Mouse (Mus musculus) heart, embryonic 13.5 days (tissue): ENCODE data around the gene Pole2. TPM values are rescaled to one million over a fixed set of nuclear protein-coding genes. Genes with fewer than 3 reads are reported as not detected.

Experiments
- ATAC-seq: fragments of 200-750 bp; cut with Nextera tagmentation; 2 replicates; pipeline ENCODE4 v1.8.0; 2017; ENCODE audit warnings: moderate TSS enrichment; ENCODE audit not compliant: insufficient number of reproducible peaks, low FRiP score, low TSS enrichment; ENCODE audit errors: extremely low read depth
- H3K27ac ChIP-seq: fragments of 300-500 bp; sonication (generic); replicated peaks from 2 replicates; pipeline ENCODE4 v1.5.1; 2015; ENCODE audit warnings: moderate library complexity, mild to moderate bottlenecking, inconsistent platforms
- H3K27me3 ChIP-seq: fragments of 300-500 bp; sonication (generic); replicated peaks from 2 replicates; pipeline ENCODE4 v1.6.1; 2015; ENCODE audit warnings: mild to moderate bottlenecking, inconsistent platforms
- H3K36me3 ChIP-seq: fragments of 300-500 bp; sonication (generic); 2 replicates; pipeline ENCODE4 v1.6.1; 2015; ENCODE audit warnings: mild to moderate bottlenecking, inconsistent platforms
- H3K4me1 ChIP-seq: fragments of 300-500 bp; sonication (generic); 2 replicates; pipeline ENCODE4 v1.6.1; 2015; ENCODE audit warnings: inconsistent platforms
- H3K4me2 ChIP-seq: fragments of 300-500 bp; sonication (generic); 2 replicates; pipeline ENCODE4 v1.6.1; 2015; ENCODE audit warnings: inconsistent platforms, mild to moderate bottlenecking, moderate library complexity
- H3K4me3 ChIP-seq: fragments of 300-500 bp; sonication (generic); 2 replicates; pipeline ENCODE4 v1.5.1; 2015; ENCODE audit warnings: moderate library complexity, mild to moderate bottlenecking, inconsistent platforms
- H3K9ac ChIP-seq: fragments of 300-500 bp; sonication (generic); 2 replicates; pipeline ENCODE4 v1.6.1; 2015; ENCODE audit warnings: inconsistent platforms, mild to moderate bottlenecking, moderate library complexity
- H3K9me3 ChIP-seq: fragments of 300-500 bp; sonication (generic); 2 replicates; pipeline ENCODE4 v1.6.1; 2016; ENCODE audit warnings: inconsistent platforms
- WGBS: fragments of 180-500 bp; shearing (Covaris S2); methylation state at CpG from one replicate; pipeline ENCODE4 v1.1.7; 2015; ENCODE audit warnings: mixed read lengths; 5-methylcytosine and 5-hydroxymethylcytosine counted together
- polyA plus RNA-seq: library from polyadenylated mRNA; unstranded; fragments of >200 nt; fragmentation: Nextera tagmentation; extraction: Ambion mirVana; gene quantifications from 2 replicates; pipeline ENCODE4 v1.2.1, GENCODE M21; 2015

Gene Pole2
- polyA plus RNA-seq, 1 experiment from 2014 or later: 14.6 TPM

GRCm38 (mm10) chr12:69208520-69208919 is 19.5 kb downstream of the Pole2 start:
- H3K4me3 ChIP-seq: no peak overlapping the region
- H3K9me3 ChIP-seq: no peaks in the 10 kb centered on the region
- H3K4me1 ChIP-seq: no peaks in the 10 kb centered on the region
- H3K27ac ChIP-seq: no peak overlapping the region
- no peak overlapping the region for H3K9ac ChIP-seq
- 90% methylated on average over 2 of the region's 2 CpGs for WGBS
- no peaks in the 10 kb centered on the region for H3K27me3 ChIP-seq
- peaks cover 78% of the 10 kb centered on the region for H3K36me3 ChIP-seq
- no peak for ATAC-seq
- no peak overlapping the region for H3K4me2 ChIP-seq

DNA sequence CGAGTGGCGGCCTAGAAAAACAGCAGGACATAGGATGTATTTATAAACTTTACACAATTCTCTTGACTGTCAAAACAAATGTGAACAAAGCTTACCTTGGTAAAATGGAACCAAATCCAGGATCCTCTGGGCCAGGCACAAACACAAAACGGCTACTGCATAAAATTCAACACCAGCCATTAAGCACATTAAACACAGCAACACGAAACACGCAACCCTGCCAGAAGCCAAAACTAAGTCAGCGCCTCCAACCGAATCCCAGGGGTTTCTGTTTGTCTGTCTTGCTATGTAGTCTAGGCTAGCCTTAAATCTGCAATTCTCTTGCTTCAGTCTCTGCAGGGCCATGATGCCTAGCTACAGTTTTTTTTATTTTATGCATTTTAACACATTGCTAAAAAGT is 20.1 kb downstream of the Pole2 start:
- no peak overlapping the region for H3K4me3 ChIP-seq
- no peak overlapping the region for H3K4me2 ChIP-seq
- H3K27me3 ChIP-seq: no peaks in the 10 kb centered on the region
- ATAC-seq: no peak
- no peak overlapping the region for H3K27ac ChIP-seq
- WGBS: 96% methylated on average over 7 of the region's 7 CpGs
- H3K9me3 ChIP-seq: no peaks in the 10 kb centered on the region
- no peaks in the 10 kb centered on the region for H3K4me1 ChIP-seq
- H3K36me3 ChIP-seq: peaks cover 77% of the 10 kb centered on the region
- no peak overlapping the region for H3K9ac ChIP-seq

DNA sequence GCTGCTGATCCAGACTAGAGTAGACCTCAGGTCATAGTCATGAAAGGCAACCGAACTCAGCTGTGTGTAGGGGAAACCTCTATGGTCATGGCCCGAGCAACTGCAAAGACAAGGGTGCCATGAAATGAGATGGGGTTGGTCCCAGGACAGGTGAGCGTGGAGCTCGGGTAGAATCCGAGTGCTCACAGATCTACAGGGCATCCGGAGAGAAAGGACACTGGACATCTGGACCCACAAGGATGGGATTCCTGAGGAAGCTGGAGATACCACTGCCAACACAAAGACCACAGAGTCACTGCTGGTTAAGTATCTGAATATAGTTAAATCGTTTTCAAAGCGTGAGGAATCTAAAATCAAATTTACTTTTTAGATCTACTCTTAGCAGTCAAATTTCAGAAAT is 20.6 kb downstream of the Pole2 start:
- H3K4me1 ChIP-seq: no peaks in the 10 kb centered on the region
- H3K4me3 ChIP-seq: no peak overlapping the region
- no peak for ATAC-seq
- no peak overlapping the region for H3K4me2 ChIP-seq
- no peaks in the 10 kb centered on the region for H3K27me3 ChIP-seq
- no peak overlapping the region for H3K27ac ChIP-seq
- WGBS: 87% methylated on average over 8 of the region's 8 CpGs
- peaks cover 77% of the 10 kb centered on the region for H3K36me3 ChIP-seq
- H3K9ac ChIP-seq: no peak overlapping the region
- H3K9me3 ChIP-seq: no peaks in the 10 kb centered on the region

- H3K9me3 ChIP-seq: no peaks in the 10 kb centered on the region
- no peak within 1 kb of the TSS for H3K9ac ChIP-seq
- no peak for ATAC-seq
- WGBS: 85% methylated on average over 16 of the region's 16 CpGs
- H3K36me3 ChIP-seq: peaks cover 77% of the 10 kb centered on the region
- H3K4me1 ChIP-seq: peaks cover 5% of the 10 kb centered on the region
- H3K4me3 ChIP-seq: no peak within 1 kb of the TSS
- H3K4me2 ChIP-seq: no peak within 1 kb of the TSS
- no peak within 1 kb of the TSS for H3K27ac ChIP-seq
- no peaks in the 10 kb centered on the region for H3K27me3 ChIP-seq
Observed at GRCm38 (mm10) chr12:69204052-69204833, 23.8 kb downstream of the Pole2 start, which contains the start of gene Gm49384. Gm49384 (minus strand) TSS chr12:69204267.

- H3K4me2 ChIP-seq: peak overlapping the region; percentile 97
- no peaks in the 10 kb centered on the region for H3K27me3 ChIP-seq
- H3K36me3 ChIP-seq: peaks cover 45% of the 10 kb centered on the region
- H3K27ac ChIP-seq: no peak overlapping the region
- no peak for ATAC-seq
- 0 out of 2 replicates have a peak overlapping the region, but pooled peaks have one; percentile 29 for H3K9ac ChIP-seq
- H3K9me3 ChIP-seq: no peaks in the 10 kb centered on the region
- H3K4me1 ChIP-seq: peaks cover 28% of the 10 kb centered on the region
- 0 out of 2 replicates have a peak overlapping the region, but pooled peaks have one; percentile 97 for H3K4me3 ChIP-seq
Observed at GRCm38 (mm10) chr12:69198985-69199384, 29.0 kb downstream of the Pole2 start.

- peak within 1 kb of the TSS; percentile 91 for H3K27ac ChIP-seq
- WGBS: under 1% methylated on average over 18 of the region's 18 CpGs
- peaks cover 28% of the 10 kb centered on the region for H3K4me1 ChIP-seq
- no peaks in the 10 kb centered on the region for H3K27me3 ChIP-seq
- 0 out of 2 replicates have a peak, but pooled peaks have one; percentile 10 for ATAC-seq
- H3K4me2 ChIP-seq: peak within 1 kb of the TSS; percentile 97
- H3K9me3 ChIP-seq: no peaks in the 10 kb centered on the region
- peak within 1 kb of the TSS; percentile 87 for H3K9ac ChIP-seq
- H3K4me3 ChIP-seq: peak within 1 kb of the TSS; percentile 97
- H3K36me3 ChIP-seq: peaks cover 43% of the 10 kb centered on the region
Observed at GRCm38 (mm10) chr12:69198164-69198535, 29.8 kb downstream of the Pole2 start, which contains the start of gene Dnaaf2. Dnaaf2 (minus strand) TSS chr12:69198429.

DNA sequence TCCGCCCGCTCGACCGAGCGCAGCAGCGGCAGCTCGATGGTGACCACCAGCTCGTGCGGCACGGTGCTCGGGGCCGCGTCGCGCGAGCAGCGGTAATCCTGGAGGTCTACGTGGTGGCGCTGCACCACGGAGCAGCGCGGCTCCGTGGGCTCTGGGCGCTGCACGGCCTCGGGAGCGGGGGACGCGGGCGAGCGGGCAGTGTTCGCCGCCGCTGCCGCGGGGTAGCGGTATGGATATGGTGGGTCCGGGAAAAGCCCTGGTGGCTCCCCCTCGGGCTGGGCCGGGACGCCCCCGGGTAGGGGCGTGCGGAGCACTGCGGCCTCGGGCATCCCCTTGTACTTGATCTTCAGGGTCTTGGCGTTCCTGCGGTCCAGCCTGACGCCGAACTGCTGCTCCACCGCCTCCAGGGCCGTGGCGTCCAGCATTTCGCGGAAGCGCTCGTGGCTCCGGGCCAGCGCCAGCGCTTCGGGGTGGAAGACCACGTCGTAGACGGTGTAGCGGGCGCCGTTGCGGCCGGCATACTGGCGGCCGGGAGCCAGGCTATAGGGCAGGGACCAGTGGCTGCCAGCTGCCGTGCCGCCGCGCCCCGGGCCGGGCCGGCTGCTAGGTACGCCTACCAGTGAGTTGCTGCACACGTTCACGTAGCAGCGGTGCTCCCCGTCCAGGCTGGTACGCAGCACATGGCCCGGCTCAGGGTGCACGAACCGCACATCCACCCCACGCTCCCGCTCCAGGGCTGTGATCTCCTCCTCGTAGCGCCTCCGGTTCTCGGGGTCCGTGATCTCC is 30.4 kb downstream of the Pole2 start:
- WGBS: under 1% methylated on average over 94 of the region's 94 CpGs
- Histone ChIP-seq H3K36me3 (peaks cover 43% of the 10 kb centered on the region), H3K27ac (peak overlapping the region; percentile 91), H3K9ac (peak overlapping the region; percentile 87), H3K4me1 (peaks cover 28% of the 10 kb centered on the region), H3K4me2 (peak overlapping the region; percentile 97), H3K9me3 (no peaks in the 10 kb centered on the region), H3K27me3 (no peaks in the 10 kb centered on the region), H3K4me3 (peak overlapping the region; percentile 97)
- peak; percentile 69 for ATAC-seq

DNA sequence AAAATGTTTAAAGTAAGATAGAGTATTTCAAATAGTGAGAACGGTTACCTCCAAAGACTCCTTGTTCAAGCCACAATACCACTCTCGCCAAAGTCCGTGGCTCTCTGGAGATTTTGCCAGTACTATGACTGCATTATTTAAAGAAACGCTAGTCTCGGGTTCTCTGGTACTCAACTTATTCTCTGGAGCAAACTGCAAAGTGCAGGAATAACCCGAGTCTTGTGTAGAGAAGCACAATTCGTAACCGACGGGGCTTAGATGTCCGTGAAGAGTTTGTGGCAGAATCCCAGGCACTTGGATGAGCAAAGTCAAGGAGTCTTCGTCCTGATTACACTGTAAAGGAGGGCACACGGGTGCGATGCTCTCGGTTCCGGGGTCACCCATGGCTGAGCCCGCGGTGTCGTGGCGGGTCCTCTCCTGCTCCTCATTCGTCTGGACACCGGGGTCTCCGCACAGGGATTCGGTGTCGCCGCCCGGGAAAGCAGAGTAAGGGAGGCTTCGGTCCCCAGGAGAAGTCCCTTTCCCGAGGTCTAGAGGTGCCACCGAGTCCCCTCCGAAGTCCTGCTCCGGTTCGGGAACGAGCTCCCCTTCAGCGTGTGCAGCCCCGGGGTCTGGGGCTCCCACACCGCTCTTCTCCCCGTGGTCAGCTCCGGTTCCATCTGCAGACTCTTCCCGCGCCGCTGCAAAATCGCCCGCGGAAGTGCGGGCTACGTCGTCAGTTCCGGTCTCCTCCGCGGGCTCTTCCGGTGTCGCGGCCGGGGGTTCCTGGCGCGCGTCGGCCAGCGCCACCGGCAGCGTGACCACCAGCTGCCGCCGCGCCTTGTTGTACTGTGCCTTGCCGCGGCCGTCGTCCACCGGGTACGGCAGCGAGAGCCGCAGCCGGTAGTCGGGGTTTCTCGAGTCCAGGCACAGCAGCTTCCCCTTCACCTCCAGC is 31.3 kb downstream of the Pole2 start, which contains the start of gene Gm49383:
Gene Gm49383 (minus strand): TSS at position 661 of the 934 bp plus-strand sequence.
- Histone ChIP-seq H3K36me3 (peaks cover 41% of the 10 kb centered on the region), H3K4me3 (peak within 1 kb of the TSS; percentile 97), H3K4me2 (peak within 1 kb of the TSS; percentile 97), H3K9ac (peak within 1 kb of the TSS; percentile 87), H3K4me1 (peaks cover 28% of the 10 kb centered on the region), H3K27ac (peak within 1 kb of the TSS; percentile 91), H3K27me3 (no peaks in the 10 kb centered on the region), H3K9me3 (no peaks in the 10 kb centered on the region)
- WGBS: under 1% methylated on average over 75 of the region's 75 CpGs
- peak; percentile 58 for ATAC-seq

DNA sequence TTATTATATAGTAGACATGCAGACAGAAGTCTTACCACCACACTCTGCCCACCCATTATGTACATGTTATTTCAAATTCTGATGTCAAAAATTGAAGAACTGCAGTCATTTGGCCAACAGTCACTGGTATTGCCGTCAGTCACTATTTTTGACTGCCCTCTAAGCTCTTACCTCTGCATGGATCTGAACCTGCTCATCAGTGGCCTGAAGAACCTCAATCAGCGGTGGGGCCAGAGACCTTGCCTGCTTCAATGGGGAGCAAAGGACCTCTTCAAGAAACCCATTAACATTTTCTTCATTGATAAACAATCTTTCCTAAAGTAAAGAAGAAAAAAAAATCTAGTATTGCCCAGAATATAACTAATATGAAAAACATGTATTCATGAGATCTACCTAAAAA is 35.4 kb downstream of the Pole2 start:
- Histone ChIP-seq H3K36me3 (peaks cover 50% of the 10 kb centered on the region), H3K27me3 (no peaks in the 10 kb centered on the region), H3K4me3 (no peak overlapping the region), H3K9ac (no peak overlapping the region), H3K9me3 (no peaks in the 10 kb centered on the region), H3K4me1 (peaks cover 11% of the 10 kb centered on the region), H3K4me2 (no peak overlapping the region), H3K27ac (no peak overlapping the region)
- 90% methylated on average over 2 of the region's 2 CpGs for WGBS
- no peak for ATAC-seq

GRCm38 (mm10) chr12:69191396-69191795 is 36.6 kb downstream of the Pole2 start:
- no peak for ATAC-seq
- H3K36me3 ChIP-seq: peaks cover 58% of the 10 kb centered on the region
- H3K4me2 ChIP-seq: no peak overlapping the region
- no peaks in the 10 kb centered on the region for H3K9me3 ChIP-seq
- no peak overlapping the region for H3K9ac ChIP-seq
- H3K4me3 ChIP-seq: no peak overlapping the region
- peaks cover 20% of the 10 kb centered on the region for H3K4me1 ChIP-seq
- H3K27ac ChIP-seq: no peak overlapping the region
- 84% methylated on average over 5 of the region's 5 CpGs for WGBS
- H3K27me3 ChIP-seq: no peaks in the 10 kb centered on the region
